Mouse (Mus musculus): ENCODE data around the gene Tmem63a. TPM values are rescaled to one million over a fixed set of nuclear protein-coding genes. Genes with fewer than 3 reads are reported as not detected.
"Not testable (repeated sequence)": the region's sequence is repeated elsewhere in the genome, so short reads cannot be mapped to it uniquely, and the experiment has no call there.

The Tmem63a gene
- total RNA-seq, 1 experiment from 2014 or later = 17.4 TPM

DNA sequence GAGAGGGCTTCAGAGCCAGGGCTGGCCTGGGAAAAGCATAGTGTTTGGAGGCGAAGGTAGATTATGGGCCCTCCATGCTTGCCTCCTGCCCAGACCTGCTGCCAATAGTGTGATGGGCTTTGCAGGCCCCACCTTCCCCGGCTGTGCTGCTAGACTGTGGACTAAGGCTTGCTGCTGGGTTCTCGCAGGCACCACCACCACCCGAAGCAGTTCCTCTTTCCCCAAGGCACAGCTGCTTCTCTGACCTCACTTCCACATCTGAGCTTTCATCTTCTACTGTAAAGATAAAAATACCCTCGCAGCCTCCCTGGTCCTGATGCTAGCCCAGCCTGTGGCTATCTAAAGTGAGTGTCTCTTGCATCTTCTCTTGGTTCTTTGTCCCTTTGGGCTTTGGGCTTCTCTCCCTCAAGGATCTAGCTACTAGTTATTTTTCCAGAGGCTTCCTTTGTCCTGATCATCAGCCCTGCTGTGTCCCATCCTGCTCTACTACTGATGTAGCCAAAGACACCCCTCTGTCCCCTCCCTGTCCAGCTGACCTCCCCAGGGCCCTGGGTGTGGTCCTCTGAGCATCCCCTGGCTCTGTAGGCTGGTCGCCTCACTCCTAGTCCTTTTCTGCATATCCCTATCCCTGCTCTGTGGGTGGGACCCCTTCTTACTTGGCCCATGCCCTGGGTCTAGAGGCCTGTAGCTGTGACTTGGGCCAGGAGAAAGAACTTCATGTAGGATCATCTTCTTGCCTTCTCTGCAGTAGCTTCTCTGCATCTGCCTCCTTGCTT, 19.7 kb upstream of the Tmem63a start:
- ATAC-seq (replicated peaks; ENCODE audit: insufficient number of reproducible peaks, low FRiP score, low TSS enrichment, poor library complexity, severe bottlenecking) = peak; percentile 89

DNA sequence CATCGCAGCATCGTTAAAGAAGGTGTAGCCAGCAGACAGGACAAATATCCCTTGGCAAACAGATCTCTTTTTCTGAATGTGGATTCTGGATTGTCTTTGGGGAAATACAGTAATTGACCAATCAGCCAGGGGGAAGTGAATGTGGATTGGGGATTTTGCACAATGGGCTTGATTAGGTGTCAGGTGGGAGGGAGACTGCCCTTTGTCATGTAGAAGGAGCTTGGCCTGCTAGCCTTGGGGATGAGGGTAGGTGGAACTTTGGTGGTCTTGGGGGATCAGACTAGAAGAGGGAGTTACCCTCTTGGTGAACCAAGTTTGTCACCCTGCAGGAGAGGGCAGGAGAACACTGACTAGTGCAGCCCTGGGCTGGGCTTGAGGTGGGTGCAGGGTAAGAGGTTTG, 17.4 kb upstream of the Tmem63a start:
- no peak for ATAC-seq (replicated peaks; ENCODE audit: insufficient number of reproducible peaks, low FRiP score, low TSS enrichment, poor library complexity, severe bottlenecking)

DNA sequence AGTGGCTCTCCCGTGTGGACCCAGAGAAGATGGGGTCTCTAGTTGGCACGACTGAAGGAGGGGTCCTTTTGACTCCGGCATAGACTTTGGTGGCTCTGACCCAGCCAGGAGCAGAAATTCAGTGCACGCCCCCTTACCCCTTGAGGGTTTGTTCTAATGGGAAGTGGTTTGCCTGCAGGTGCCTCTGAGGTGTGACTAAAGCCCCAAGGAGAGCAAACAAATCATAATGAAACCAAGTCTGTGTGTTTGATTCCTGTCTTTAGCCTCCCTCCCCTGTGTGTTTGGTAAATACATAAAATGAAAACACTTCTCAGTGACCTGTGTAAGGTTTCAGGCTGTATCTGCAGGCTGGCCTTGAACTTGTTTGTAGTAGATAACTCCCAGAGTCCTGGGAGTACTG, 15.9 kb upstream of the Tmem63a start:
- no peak for ATAC-seq (replicated peaks; ENCODE audit: insufficient number of reproducible peaks, low FRiP score, low TSS enrichment, poor library complexity, severe bottlenecking)

DNA sequence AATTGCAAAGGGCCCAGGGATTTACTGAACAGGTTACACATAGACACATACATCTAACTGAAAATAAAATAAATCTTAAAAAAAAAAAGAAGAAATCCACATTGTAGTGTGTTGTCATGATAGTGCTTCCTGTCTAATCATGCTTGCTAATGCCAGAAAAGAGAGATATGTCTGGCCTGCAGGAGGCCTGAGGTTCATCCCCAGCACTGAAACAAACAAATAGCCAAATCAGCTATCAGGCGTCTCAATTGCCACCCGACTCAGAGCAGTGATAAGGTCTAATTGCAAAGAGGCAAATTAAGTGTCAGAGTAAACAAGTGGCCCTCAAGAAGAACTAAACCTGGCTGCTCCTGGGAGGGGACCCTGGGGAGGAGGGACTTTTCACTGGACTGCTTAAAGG, 12.5 kb upstream of the Tmem63a start:
- ATAC-seq (replicated peaks; ENCODE audit: insufficient number of reproducible peaks, low FRiP score, low TSS enrichment, poor library complexity, severe bottlenecking) = no peak

DNA sequence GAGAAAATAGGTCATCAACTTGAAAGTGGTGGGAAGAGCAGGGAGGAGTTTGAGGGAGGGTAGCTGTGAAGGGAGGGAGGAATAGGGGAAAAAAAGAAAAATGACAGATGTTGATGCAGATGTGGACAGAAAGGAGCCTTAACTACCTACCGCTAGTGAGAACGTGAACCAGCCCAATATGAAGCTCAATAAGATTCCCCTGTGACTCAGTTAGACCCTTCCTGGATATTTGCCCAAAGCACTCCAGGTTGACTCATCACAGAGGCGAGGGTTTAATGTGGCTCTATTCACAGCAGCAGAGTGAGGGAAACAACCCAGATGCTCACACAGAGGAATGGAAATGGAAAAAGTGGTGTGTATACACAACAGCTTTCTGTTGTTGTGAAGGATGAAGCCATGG, 11.0 kb upstream of the Tmem63a start:
- ATAC-seq (replicated peaks; ENCODE audit: insufficient number of reproducible peaks, low FRiP score, low TSS enrichment, poor library complexity, severe bottlenecking) = no peak

DNA sequence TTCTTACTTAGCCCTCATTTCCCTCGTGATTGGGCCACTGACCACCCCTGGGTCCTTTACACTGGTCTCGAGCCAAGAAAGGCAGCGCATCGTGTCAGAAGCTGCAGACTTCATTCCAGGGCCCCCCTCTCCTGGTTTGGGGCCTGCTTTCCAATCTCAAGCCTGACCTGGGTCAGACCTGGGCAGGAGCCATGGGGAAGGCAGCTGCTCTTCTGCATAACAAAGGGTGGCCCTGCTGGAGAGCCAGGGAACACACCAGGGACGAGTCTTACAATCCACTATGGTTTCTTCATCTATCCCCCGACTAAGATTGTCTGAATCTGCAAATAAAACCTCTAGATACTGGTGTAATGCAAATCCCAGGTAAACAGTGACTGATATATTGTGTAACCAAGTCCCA, 8.5 kb upstream of the Tmem63a start:
- ATAC-seq (replicated peaks; ENCODE audit: insufficient number of reproducible peaks, low FRiP score, low TSS enrichment, poor library complexity, severe bottlenecking) = no peak

DNA sequence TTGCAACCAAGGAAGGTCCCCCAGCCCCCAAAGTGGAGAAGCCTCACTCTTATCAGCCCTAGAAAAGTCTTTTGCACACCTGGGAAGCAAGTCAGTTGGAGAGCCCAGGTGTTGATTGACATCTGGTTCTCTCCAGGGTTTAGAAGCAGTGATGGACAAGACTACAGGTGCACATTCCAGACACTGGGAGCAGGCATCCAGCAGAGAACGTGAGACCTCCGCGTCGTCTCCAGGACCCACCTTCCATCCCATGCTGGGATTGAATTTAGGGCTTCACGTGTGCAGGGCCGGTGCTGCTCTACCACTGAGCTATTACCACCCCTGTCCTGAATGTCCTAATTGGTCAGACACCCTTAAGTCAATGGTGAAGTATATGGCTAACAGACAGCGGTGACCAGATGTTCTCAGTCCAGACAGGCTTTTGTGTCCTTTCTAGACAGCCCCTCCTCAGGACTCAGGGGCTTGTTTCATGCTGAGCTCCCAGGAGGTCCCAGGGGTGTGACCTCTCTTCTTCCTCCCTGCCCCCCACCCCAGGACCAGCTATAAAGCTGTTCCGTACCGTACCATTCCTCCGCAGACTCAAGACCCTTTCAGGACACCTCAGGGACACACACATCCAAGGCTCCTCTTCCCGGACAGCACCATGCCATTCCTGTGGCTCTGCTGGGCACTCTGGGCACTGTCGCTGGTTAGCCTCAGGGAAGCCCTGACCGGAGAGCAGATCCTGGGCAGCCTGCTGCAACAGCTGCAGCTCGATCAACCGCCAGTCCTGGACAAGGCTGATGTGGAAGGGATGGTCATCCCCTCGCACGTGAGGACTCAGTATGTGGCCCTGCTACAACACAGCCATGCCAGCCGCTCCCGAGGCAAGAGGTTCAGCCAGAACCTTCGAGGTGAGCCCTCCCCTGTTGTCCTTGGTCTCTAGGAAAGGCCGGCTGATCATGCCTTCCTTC, 7.4 kb upstream of the Tmem63a start, which contains the start of gene Lefty1:
Gene Lefty1 (plus strand): TSS at position 556 of the 953 bp plus-strand sequence.
- no peak for ATAC-seq (replicated peaks; ENCODE audit: insufficient number of reproducible peaks, low FRiP score, low TSS enrichment, poor library complexity, severe bottlenecking)

DNA sequence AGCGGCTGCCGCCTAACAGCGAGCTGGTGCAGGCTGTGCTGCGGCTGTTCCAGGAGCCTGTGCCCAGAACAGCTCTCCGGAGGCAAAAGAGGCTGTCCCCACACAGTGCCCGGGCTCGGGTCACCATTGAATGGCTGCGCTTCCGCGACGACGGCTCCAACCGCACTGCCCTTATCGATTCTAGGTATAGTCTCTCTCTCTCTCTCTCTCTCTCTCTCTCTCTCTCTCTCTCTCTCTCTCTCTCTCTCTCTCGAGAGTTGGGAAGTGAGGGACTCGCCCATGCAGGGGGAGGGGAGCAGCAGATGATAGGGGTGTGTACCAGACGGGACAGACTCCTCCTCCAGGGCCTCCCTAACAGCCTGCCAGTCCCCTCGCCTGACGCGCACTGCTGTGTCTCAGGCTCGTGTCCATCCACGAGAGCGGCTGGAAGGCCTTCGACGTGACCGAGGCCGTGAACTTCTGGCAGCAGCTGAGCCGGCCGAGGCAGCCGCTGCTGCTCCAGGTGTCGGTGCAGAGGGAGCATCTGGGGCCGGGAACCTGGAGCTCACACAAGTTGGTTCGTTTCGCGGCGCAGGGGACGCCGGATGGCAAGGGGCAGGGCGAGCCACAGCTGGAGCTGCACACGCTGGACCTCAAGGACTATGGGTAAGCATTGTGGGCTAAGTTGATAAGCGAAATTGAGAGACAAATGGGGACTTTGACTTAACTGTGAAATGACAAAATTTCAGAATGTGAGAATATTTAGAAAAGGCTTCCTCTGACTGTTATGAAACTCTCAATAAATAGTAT, 5.3 kb upstream of the Tmem63a start:
- peak; percentile 40; the same call in 1 of the 2 replicates for ATAC-seq (replicated peaks; ENCODE audit: insufficient number of reproducible peaks, low FRiP score, low TSS enrichment, poor library complexity, severe bottlenecking)

DNA sequence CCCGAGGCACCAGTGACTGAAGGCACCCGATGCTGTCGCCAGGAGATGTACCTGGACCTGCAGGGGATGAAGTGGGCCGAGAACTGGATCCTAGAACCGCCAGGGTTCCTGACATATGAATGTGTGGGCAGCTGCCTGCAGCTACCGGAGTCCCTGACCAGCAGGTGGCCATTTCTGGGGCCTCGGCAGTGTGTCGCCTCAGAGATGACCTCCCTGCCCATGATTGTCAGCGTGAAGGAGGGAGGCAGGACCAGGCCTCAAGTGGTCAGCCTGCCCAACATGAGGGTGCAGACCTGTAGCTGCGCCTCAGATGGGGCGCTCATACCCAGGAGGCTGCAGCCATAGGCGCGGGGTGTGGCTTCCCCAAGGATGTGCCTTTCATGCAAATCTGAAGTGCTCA, 4.5 kb upstream of the Tmem63a start:
- ATAC-seq (replicated peaks; ENCODE audit: insufficient number of reproducible peaks, low FRiP score, low TSS enrichment, poor library complexity, severe bottlenecking) = not testable (repeated sequence)

DNA sequence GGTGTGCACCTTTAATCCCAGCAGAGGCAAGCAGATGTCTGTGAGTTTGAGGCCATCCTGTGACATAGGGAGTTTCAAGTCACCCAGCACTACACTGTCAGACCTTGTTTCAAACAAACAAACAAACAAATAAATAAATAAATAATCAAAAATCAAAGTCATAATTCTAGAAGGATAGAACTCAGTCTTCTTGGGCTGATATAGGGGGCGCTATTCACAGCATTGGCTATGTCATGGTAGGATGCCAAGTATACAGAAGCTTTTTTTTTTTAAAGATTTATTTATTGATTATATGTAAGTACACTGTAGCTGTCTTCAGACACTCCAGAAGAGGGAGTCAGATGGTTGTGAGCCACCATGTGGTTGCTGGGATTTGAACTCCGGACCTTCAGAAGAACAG, 3.4 kb upstream of the Tmem63a start:
- ATAC-seq (replicated peaks; ENCODE audit: insufficient number of reproducible peaks, low FRiP score, low TSS enrichment, poor library complexity, severe bottlenecking) = not testable (repeated sequence)

DNA sequence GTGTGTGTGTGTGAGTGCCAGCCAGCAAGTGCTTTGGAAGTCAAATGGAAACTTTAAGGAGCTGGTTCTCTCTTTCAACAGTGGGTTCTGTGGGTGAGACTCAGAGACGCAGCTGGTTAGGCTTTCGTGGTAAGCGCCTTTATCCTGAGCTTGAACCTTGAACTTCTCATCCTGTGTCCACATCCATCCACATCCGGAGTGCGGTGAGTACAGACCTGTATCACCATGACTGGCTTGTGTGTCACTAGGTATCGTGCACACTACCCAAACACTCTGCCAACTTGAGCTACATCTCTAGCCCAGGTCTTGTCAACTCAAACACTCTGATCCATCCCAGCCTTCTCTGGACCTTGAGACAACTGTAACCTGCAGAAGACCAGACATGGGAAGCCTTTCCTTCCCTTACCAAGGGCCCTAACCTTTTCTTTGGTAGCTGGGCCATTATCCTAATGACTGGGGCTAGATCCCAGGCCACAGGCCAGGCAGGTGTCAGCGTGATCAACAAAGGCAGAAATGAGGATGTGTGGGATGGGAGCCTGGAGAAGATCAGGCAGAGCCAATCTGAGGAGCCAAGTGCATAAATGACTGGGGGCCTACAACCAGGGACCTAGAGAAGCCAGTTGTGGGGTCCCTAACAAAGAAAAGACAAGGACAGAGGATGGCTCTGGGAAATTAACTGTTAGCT, 1.2 kb upstream of the Tmem63a start:
- ATAC-seq (replicated peaks; ENCODE audit: insufficient number of reproducible peaks, low FRiP score, low TSS enrichment, poor library complexity, severe bottlenecking) = no peak

DNA sequence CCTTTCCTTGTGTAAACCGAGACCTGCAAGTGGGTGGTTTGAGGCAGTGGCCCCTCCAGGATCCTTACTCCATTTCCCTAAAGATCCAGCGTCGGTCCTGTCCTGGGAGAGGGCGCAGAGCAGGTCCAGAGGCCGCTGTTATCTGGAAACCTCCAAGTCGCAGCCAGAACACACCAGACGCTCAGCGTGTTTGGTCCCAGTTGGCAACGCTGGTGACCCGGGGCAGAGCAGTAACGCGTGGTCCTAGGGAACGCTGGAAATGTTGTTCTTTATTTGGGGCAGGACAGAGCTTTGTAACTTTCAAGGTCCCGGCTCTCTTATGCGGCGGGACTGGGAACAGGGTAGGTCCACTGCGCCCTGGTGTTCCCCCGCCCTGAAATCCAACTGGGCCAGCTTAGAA, 418 bp upstream of the Tmem63a start:
- ATAC-seq (replicated peaks; ENCODE audit: insufficient number of reproducible peaks, low FRiP score, low TSS enrichment, poor library complexity, severe bottlenecking) = no peak

DNA sequence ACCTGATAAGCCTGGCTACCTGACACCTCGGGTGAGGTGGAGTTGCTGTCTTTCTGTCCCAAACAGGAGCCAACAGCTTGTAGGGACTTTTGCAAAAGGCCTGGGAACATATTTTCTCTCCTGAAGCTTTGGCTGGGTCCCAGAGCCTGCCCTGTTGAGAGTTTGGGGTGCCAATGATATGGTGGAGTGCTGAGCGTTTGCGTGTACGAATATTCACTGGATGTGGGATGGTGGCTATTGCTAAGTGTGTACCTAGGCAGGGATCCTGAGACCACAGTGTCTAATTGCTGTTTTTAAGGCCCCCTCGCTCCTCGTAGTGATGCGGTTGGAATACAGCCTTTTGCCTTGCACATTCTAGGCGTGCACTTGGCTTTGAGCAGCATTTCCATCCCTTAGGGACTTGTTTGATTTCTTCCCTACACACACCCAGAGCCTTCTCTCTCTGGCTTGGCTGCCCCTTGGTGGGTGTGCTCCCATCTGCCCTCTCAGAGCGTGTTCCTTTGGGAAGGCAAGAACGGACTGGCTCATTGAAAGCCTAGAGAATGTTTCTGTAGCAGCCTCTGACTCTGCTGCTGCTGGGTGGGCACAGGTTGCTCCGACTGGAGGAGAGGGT, 994 bp downstream of the Tmem63a start:
- no peak for ATAC-seq (replicated peaks; ENCODE audit: insufficient number of reproducible peaks, low FRiP score, low TSS enrichment, poor library complexity, severe bottlenecking)

DNA sequence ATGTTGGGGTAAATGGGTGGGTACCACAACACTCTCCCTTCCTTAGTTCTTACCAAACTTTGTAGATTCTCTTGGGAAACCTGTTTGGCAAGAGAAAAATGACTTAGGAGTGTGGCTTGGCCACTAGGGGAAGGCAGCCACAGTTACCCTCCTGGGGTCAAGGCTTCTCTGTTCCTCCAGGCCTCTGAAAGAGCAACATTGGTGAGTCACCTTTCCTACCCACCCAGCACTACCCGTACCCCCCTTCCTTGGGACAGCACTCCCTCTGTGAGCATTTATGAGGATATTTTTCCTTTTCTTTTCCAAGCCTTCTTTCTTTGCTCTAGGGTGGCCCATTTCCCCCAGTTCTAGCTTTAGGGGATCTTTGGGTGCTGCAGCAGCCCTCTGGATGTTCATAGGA, 1.8 kb downstream of the Tmem63a start:
- no peak for ATAC-seq (replicated peaks; ENCODE audit: insufficient number of reproducible peaks, low FRiP score, low TSS enrichment, poor library complexity, severe bottlenecking)

DNA sequence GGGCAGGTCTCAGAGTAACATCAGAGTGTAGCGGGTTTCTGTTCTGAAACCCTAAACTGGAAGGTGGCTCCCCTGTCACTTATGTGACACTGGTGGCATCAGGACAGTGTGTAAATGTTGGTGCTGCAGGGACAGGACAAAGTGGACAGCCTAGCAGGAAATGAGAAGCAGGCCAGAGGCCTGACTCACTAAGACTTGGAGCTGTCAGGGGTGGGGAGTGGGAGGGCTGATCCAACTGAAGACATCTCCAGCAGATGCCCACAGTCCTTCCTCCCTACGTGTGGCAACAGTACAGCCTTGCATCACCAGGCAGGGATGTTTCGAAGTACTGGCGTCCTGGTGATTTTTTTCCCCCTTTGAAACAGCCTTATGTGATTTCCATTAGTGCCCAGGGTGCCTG, 2.4 kb downstream of the Tmem63a start:
- ATAC-seq (replicated peaks; ENCODE audit: insufficient number of reproducible peaks, low FRiP score, low TSS enrichment, poor library complexity, severe bottlenecking) = 0 out of 2 replicates have a peak, but pooled peaks have one; percentile 25

DNA sequence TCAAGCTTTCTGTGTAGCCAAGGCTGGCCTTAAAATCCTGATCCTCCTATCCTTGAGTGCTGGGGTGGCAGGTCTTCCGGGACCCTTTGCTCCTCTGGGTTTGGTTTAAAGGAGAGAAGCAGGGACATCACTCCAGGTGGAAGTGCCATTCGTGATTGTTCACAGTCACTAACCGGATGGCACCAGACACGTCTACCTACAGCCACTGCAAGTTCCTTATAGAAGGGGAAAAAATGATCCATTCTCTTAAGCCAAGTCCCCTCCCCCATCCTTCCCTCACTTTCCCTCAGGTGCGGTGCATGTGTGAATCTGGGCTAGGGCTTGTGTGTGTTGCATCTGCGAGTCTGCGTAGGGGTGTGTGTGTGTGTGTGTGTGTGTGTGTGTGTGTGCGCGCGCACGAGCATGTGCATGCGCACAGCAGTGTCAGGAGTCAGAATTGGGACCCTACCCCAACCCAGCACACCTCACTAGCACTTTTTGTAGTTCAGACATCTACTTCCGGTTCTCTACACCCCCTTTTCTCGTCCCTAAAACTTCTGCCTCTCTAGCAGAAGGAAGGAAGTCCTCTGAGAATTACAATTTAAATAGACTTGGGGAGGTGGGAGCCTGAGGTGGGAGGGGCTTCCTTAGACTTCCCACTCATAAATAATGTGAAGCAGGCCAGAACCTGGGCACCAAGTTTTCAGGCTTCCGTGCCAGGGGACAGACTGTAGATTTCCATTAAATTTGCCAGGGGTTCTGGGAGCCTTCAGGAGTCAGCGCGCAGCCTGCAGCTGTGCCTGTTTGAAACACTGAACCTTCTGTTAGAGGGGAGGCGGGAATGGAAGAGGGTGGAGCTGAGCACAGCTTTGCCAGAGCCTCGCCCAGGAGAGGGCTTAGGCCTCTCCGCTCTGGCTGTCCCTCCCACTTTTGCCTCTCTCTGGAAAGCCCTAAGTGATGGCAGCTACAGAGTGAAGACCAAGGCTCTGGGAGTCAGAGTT, 3.1 kb downstream of the Tmem63a start:
- no peak for ATAC-seq (replicated peaks; ENCODE audit: insufficient number of reproducible peaks, low FRiP score, low TSS enrichment, poor library complexity, severe bottlenecking)

DNA sequence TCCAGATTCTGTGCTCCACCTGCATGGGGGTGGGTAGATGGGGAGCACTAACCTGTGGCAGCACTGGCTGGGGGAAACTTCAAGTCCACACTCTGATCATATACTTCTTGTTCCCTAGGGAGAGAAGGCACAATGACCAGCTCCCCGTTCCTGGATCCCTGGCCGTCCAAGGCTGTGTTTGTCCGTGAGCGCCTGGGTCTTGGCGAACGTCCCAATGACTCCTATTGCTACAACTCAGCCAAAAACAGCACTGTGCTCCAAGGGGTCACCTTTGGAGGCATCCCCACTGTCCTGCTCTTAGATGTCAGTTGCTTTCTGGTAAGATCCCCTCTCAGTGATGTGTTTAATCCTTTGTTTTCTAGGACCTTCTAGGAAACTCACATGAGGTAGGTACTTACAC, 4.3 kb downstream of the Tmem63a start:
- ATAC-seq (replicated peaks; ENCODE audit: insufficient number of reproducible peaks, low FRiP score, low TSS enrichment, poor library complexity, severe bottlenecking) = no peak
